8 mouse cellular contexts compared by ENCODE assay signal in the genomic region with DNA sequence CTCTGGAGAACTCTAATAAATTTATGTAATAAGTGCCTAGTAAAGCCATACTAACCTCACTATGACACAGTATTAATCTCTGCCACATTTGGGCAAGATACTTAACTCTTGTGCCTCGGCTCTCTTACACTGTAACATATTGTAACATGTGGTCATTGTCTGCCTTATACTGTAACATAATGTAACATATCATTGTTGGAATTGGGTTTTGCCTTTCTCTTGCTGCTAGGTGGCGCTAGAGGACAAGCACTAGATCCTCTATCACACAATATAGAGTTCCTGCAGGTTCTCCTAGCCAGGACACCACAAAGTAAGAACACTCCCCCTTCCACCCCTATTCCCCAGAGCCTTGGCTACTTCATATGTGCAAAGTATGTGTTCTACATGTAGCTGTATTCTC. TPM values are rescaled to one million over a fixed set of nuclear protein-coding genes. Genes with fewer than 3 reads are reported as not detected.
DNase-seq lines count a peak whose midpoint lies in the region; ATAC-seq and TF ChIP-seq lines count a peak whose summit lies in the region.
"Had no signal": no experiment of that assay in that cellular context is flagged by ENCODE, and none has a peak within 500 bp of the region (broad histone marks: within the 10 kb centered on the region; RNA-seq: fewer than 3 reads in every experiment).

No protein-coding gene starts in this region.

- DNase-seq in kidney, postnatal 0 days (ENCODE audit: low spot score) = peak; percentile 63
- DNase-seq in kidney, adult 11 months = no peak
- DNase-seq in R1 (ENCODE audit: low read depth, low spot score) = peak; percentile 75
- DNase-seq in hindbrain, embryonic 14.5 days (ENCODE audit: low spot score) = peak; percentile 75
- peak; percentile 60 for DNase-seq in mesoderm, embryonic 11.5 days (ENCODE audit: low read depth, low spot score)
- DNase-seq in yolk sac, embryonic 10.5 days (ENCODE audit: low spot score) = no peak

- no peaks in the 10 kb centered on the region for H3K27me3 ChIP-seq in kidney, postnatal 0 days (ENCODE audit: insufficient read depth, low read length)
- H3K27me3 ChIP-seq in E14TG2a.4 (ENCODE audit: insufficient read depth, low read length) = no peaks in the 10 kb centered on the region
- no peaks in the 10 kb centered on the region for H3K27me3 ChIP-seq in hindbrain, embryonic 14.5 days (ENCODE audit: control insufficient read depth, insufficient read depth, low read length)
- H3K27me3 ChIP-seq: liver, embryonic 15.5 days had no signal

- H3K36me3 ChIP-seq in kidney, postnatal 0 days (ENCODE audit: insufficient read depth, low read length) = no peaks in the 10 kb centered on the region
- no peaks in the 10 kb centered on the region for H3K36me3 ChIP-seq in E14TG2a.4 (ENCODE audit: insufficient read depth, low read length)
- no peaks in the 10 kb centered on the region for H3K36me3 ChIP-seq in hindbrain, embryonic 14.5 days (replicated peaks; ENCODE audit: control insufficient read depth, insufficient read depth)
- H3K36me3 ChIP-seq: liver, embryonic 15.5 days had no signal

- WGBS in kidney, postnatal 0 days = 33% methylated on average over 2 of the region's 2 CpGs
- WGBS in hindbrain, embryonic 14.5 days = 39% methylated on average over 2 of the region's 2 CpGs

- no peak overlapping the region for H3K9ac ChIP-seq in kidney, postnatal 0 days (ENCODE audit: low read depth, low read length)
- no peak overlapping the region for H3K9ac ChIP-seq in hindbrain, embryonic 14.5 days
- H3K9ac ChIP-seq: liver, embryonic 15.5 days had no signal

- no peak for ATAC-seq in kidney, postnatal 0 days (replicated peaks; ENCODE audit: low FRiP score, low read depth)
- no peak for ATAC-seq in hindbrain, embryonic 14.5 days (ENCODE audit: low FRiP score)

- no peak overlapping the region for H3K4me2 ChIP-seq in kidney, postnatal 0 days (ENCODE audit: low read length)
- no peak overlapping the region for H3K4me2 ChIP-seq in hindbrain, embryonic 14.5 days (replicated peaks)
- H3K4me2 ChIP-seq: liver, embryonic 15.5 days had no signal

- H3K27ac ChIP-seq in kidney, postnatal 0 days = no peak overlapping the region
- no peak overlapping the region for H3K27ac ChIP-seq in hindbrain, embryonic 14.5 days
- H3K27ac ChIP-seq: liver, embryonic 15.5 days had no signal

- no peak overlapping the region for H3K4me3 ChIP-seq in kidney, postnatal 0 days (replicated peaks; ENCODE audit: low read depth, low read length)
- no peak overlapping the region for H3K4me3 ChIP-seq in E14TG2a.4 (replicated peaks; ENCODE audit: low read length)
- H3K4me3 ChIP-seq in hindbrain, embryonic 14.5 days (replicated peaks; ENCODE audit: low read length) = no peak overlapping the region
- H3K4me3 ChIP-seq: liver, embryonic 15.5 days had no signal

- no peaks in the 10 kb centered on the region for H3K4me1 ChIP-seq in kidney, postnatal 0 days (replicated peaks; ENCODE audit: insufficient read depth, low read length)
- peaks cover 7% of the 10 kb centered on the region for H3K4me1 ChIP-seq in E14TG2a.4 (replicated peaks; ENCODE audit: low read depth, low read length)
- H3K4me1 ChIP-seq in hindbrain, embryonic 14.5 days (replicated peaks; ENCODE audit: control insufficient read depth, insufficient read depth, low read length) = no peaks in the 10 kb centered on the region
- H3K4me1 ChIP-seq: liver, embryonic 15.5 days had no signal

- TF ChIP-seq CTCF in kidney, postnatal 0 days (IDR thresholded peaks at IDR 0.05; ENCODE audit: low read depth) = peak; percentile 73
- peak; percentile 59 for TF ChIP-seq CTCF in E14TG2a.4 (conservative IDR thresholded peaks at IDR 0.05; ENCODE audit: low read length)

- no peaks in the 10 kb centered on the region for H3K9me3 ChIP-seq in kidney, postnatal 0 days (replicated peaks; ENCODE audit: low read length)
- H3K9me3 ChIP-seq in E14TG2a.4 (ENCODE audit: low read length) = no peaks in the 10 kb centered on the region
- H3K9me3 ChIP-seq in hindbrain, embryonic 14.5 days (ENCODE audit: control insufficient read depth, low read length) = no peaks in the 10 kb centered on the region
- H3K9me3 ChIP-seq: liver, embryonic 15.5 days had no signal

RNA-seq across cellular contexts. Expression of gene Fam163a, which starts 36.2 kb away (rescaled TPM):
- 0.63 and 0.94 TPM in 2 replicates for polyA plus RNA-seq in kidney, postnatal 0 days (2015; fragmentation: Nextera tagmentation; extraction: Ambion mirVana)
- 3.4 and 4.8 TPM in 2 replicates for polyA plus RNA-seq in hindbrain, embryonic 14.5 days (2014; fragmentation: Nextera tagmentation; extraction: Ambion mirVana)
- polyA plus RNA-seq: liver, embryonic 15.5 days had no signal

Comparison
In these comparisons a context has a peak if more than half of its experiments do, and no peak if none do; other contexts are left out.
1. DNase-seq: peak in kidney, postnatal 0 days (single experiment), R1 (single experiment), hindbrain, embryonic 14.5 days (single experiment) and mesoderm, embryonic 11.5 days (single experiment); none in kidney, adult 11 months (single experiment) and yolk sac, embryonic 10.5 days (single experiment).